Mouse (Mus musculus): ENCODE measurements around the gene BC025920. TPM values are rescaled to one million over a fixed set of nuclear protein-coding genes. Genes with fewer than 3 reads are reported as not detected.
"Not testable (repeated sequence)": the region's sequence is repeated elsewhere in the genome, so short reads cannot be mapped to it uniquely, and the experiment has no call there.

Gene BC025920
- total RNA-seq, 2 experiments from 2014 or later = 1.2 to 1.3 TPM

GRCm38 (mm10) chr10:81604019-81604967, 1.8 kb upstream of the BC025920 start:
- DNase-seq = no peak

- DNase-seq = peak; percentile 93
These were observed 953 bp upstream of the BC025920 start for GRCm38 (mm10) chr10:81604968-81605665.

GRCm38 (mm10) chr10:81605666-81605973, 450 bp upstream of the BC025920 start:
- DNase-seq = no peak

GRCm38 (mm10) chr10:81608308-81608707, 2.2 kb downstream of the BC025920 start:
- DNase-seq = no peak

- DNase-seq = no peak
These were observed 6.7 kb downstream of the BC025920 start for GRCm38 (mm10) chr10:81612779-81613178.

GRCm38 (mm10) chr10:81615486-81615885, 9.4 kb downstream of the BC025920 start:
- no peak for DNase-seq

GRCm38 (mm10) chr10:81619976-81620375, 13.9 kb downstream of the BC025920 start:
- DNase-seq = no peak

GRCm38 (mm10) chr10:81620786-81621185, 14.7 kb downstream of the BC025920 start:
- no peak for DNase-seq

GRCm38 (mm10) chr10:81623441-81623840, 17.4 kb downstream of the BC025920 start:
- DNase-seq = no peak

GRCm38 (mm10) chr10:81626101-81626993, 20.3 kb downstream of the BC025920 start:
- DNase-seq = no peak

- peak; percentile 93 for DNase-seq
These were observed 21.1 kb downstream of the BC025920 start, which contains the start of gene Sirt6 for GRCm38 (mm10) chr10:81626994-81627835. TSS of gene Sirt6 (minus strand) at chr10:81627797.

- peak; percentile 56 for DNase-seq
These were observed 21.8 kb downstream of the BC025920 start for GRCm38 (mm10) chr10:81627836-81628220.

- no peak for DNase-seq
These were observed 22.3 kb downstream of the BC025920 start, which contains the start of gene Ankrd24 for GRCm38 (mm10) chr10:81628390-81628789. TSS of gene Ankrd24 (plus strand) at chr10:81628540.

- peak; percentile 85 for DNase-seq
These were observed 27.4 kb downstream of the BC025920 start for GRCm38 (mm10) chr10:81633253-81634099.

- no peak for DNase-seq
These were observed 30.3 kb downstream of the BC025920 start for GRCm38 (mm10) chr10:81636338-81636737.

GRCm38 (mm10) chr10:81638101-81638500, 32.0 kb downstream of the BC025920 start:
- no peak for DNase-seq

GRCm38 (mm10) chr10:81640825-81641224, 34.8 kb downstream of the BC025920 start:
- not testable (repeated sequence) for DNase-seq

GRCm38 (mm10) chr10:81641566-81641965, 35.5 kb downstream of the BC025920 start:
- no peak for DNase-seq

GRCm38 (mm10) chr10:81641978-81642647, 36.0 kb downstream of the BC025920 start:
- DNase-seq = no peak
